Mouse (Mus musculus) brain, embryonic 14.5 days (tissue): ENCODE results near the gene Pck2.

Experiments used
- CTCF ChIP-seq: fragments of 200-500 bp; IDR thresholded peaks from 2 replicates; pipeline ENCODE4 v1.5.1; 2012; ENCODE audit warnings: inconsistent platforms, mild to moderate bottlenecking, moderate library complexity, borderline replicate concordance; ENCODE audit not compliant: insufficient read depth, insufficient read length; ENCODE audit errors: extremely low read depth
- POLR2A ChIP-seq: fragments of 200-500 bp; IDR thresholded peaks from 2 replicates; pipeline ENCODE4 v1.6.1; 2012; ENCODE audit warnings: mild to moderate bottlenecking, inconsistent platforms, borderline replicate concordance; ENCODE audit not compliant: poor library complexity, insufficient read depth, insufficient read length, severe bottlenecking; ENCODE audit errors: extremely low read depth

GRCm38 (mm10) chr14:55511037-55511436 is 29.0 kb upstream of the Pck2 start:
- TF ChIP-seq CTCF, result no peak
- no peak for TF ChIP-seq POLR2A
